Mouse (Mus musculus) lung, postnatal 10 days (tissue): ENCODE results near the gene Zfp385a.
"Not testable (repeated sequence)": the region's sequence is repeated elsewhere in the genome, so short reads cannot be mapped to it uniquely, and the experiment has no call there.

Experiments used
- DNase-seq: peaks from one replicate; pipeline ENCODE4 v3.0.0; 2021

Zfp385a gene

DNA sequence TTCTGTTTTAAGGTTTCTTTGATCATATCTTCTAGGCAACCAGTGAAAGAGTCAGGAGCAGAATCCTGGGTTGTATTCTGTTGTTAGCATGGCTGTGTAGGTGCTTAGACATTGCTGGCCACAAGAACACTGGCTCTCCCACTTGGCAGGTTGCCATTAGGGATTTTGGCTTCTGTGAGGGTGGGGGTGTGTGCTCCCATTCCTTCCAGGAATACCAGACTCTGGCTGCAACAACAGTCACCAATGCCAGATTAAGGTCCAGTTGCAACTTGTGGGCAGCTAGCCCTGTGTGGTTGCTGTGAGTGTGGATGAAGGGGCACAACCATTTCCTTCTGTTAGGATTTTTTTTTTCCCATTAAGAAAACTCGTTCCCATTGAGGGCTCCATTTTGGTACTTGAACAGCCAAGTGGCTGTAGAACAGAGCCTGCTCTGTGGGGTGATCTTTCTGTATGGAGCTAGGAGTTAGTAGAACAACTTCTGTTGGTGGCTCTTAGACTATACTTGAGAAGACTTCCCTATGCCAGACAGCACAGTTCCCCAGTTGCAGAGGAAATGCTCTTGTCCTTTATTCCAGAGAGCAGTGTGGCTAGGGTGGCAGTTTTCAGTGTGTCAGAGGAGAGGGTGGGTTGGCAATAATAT is 54.0 kb downstream of the Zfp385a start:
- peak; percentile 83 for DNase-seq

DNA sequence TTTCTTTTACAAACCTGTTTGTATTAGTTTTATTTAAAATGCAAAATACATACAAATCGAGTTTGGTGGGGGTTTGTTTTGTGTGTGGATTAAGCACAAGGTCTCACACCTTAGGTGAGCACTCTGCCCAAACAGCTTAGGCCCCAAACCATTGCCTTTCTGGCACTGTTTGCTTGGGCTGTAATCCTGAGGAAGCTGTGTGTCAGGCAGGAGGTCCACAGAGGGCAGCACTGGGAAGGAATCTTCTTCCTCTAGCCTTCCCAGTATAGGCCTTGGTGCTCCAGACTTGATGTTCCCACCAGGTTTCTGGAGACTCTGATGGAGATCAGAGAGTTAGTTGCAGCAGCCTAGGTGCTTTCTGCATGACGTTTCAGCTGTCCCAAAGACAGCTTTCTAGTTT is 55.2 kb downstream of the Zfp385a start:
- DNase-seq = peak; percentile 38

DNA sequence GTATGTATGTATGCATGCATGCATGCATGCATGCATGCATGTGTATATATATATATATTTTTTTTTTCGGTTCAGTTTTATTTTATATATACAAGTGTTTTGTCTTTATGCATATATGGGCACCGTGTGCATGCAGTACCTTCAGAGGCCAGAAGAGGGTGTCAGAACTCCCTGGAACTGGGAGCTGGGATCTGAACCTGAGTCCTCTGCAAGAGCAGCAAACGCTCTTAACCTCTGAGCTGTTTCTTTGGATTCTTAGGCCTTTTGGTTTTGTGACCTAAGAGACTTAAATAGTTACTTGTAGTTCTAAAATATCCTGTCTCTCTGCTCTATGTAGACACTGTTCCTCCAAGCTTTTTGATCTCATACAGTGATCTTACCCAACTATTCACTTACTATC is 55.8 kb downstream of the Zfp385a start:
- DNase-seq = peak; percentile 68

DNA sequence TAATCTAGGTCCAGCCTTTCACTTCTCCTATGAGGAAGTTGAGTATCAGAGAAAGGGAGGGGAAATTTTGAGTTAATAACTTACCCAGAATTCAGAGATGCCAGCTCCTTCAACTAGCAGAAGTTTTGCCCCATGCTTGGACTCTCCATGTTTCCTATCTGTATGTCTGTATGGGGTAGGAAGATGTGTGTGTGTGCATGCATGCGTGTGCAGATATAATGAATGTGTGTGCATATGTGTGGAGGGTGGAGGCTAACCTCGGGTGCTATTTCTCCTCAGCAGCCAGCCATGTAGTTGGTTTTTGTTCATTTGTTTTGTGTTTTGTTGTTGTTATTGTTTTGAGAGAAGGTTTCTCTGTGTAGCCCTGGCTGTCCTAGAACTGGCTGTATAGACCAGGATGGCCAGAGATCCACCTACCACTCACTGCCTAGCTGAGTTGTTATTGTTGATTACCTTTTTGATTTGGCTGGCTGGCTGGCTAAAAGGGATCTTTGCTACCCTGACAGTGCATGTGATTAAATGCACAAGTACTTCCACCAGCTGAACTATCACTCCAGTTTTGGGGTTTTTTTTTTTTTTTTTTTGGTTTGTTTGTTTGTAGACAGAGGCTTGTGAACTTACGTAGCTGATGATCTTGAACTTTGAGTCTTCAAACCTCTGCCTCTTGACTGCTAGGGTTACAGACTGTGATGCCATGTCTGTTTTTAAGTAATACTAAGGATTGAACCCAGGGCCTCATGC is 58.3 kb downstream of the Zfp385a start:
- DNase-seq = no peak

DNA sequence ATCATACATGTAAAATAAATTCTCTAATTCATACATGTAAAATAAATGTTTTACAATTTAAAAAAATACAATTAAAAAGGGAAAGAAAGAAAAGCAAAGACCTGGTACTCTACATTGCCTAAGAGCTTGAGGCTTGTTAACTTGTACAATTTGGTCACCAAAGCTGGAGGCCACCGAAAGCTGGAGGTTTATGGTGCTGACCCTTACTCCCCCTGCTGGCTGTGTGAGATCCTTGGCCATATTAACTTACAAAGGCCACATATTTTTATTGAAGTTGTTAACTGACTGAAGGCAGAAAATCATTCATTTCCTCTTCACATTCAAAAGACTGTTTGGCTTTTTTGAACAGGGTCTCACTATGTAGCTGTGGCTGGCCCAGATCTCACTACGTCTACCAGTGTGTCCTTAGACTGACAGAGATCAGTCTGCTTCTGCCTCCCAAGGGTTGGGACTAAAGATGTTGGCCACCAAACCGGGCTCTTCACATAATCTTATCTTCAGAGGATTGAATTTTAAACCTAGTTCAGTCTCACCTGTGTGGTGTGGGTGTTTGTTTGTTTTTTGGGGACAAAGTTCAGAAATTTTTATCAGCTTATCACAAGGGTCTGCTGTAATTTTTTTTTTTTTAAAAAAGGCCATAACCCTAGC is 59.0 kb downstream of the Zfp385a start:
- DNase-seq = peak; percentile 69

DNA sequence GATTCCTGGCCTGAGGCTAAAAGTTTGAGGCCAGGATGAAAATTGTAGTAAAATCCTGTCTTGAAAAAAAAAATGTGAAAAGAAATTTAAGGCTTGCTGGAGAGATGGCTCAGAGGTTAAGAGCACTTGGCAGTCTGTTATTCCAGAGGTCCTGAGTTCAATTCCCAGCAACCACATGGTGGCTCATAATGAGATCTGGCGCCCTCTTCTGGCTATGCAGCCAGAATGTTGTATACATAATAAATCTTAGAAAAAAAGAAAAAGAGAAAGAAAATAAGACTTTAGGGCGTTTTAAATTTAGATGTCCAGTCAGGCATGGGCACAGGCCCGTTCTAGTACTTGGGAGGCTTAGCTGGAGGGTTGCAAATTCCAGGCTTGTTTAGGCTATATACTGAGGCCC is 60.1 kb downstream of the Zfp385a start:
- DNase-seq = peak; percentile 44

DNA sequence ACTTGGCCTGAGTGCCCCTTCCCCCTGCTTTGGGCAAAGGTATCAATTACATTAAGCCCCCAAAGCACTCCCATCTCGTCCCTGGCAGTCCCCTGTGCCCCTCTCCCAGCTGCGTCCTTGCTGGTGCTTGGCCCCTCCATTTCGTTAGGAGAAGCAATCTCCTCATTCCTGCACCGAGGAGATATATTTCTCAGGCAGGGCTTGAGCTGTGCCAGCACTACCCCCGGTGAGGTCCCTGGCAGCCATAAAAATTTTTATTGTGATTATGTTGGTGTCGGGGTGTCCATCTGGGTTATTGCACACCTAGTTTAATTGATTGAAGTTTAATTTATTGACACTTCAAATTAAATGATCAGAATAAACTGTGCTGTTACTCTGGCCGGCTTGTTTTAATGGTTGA is 61.9 kb downstream of the Zfp385a start:
- no peak for DNase-seq

DNA sequence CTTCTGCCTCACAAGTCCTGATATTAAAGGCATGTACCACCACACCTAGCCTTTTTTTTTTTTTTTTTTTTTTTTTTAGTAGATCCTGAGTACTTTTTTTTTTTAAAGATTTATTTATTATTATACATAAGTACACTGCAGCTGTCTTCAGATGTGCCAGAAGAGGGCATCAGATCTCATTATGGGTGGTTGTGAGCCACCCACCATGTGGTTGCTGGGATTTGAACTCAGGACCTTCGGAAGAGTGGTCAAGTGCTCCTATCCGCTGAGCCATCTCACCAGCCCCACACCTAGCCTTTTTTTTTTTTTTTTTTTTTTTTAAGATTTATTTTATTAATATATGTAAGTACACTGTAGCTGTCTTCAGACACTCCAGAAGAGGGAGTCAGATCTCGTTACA is 64.0 kb downstream of the Zfp385a start:
- not testable (repeated sequence) for DNase-seq

DNA sequence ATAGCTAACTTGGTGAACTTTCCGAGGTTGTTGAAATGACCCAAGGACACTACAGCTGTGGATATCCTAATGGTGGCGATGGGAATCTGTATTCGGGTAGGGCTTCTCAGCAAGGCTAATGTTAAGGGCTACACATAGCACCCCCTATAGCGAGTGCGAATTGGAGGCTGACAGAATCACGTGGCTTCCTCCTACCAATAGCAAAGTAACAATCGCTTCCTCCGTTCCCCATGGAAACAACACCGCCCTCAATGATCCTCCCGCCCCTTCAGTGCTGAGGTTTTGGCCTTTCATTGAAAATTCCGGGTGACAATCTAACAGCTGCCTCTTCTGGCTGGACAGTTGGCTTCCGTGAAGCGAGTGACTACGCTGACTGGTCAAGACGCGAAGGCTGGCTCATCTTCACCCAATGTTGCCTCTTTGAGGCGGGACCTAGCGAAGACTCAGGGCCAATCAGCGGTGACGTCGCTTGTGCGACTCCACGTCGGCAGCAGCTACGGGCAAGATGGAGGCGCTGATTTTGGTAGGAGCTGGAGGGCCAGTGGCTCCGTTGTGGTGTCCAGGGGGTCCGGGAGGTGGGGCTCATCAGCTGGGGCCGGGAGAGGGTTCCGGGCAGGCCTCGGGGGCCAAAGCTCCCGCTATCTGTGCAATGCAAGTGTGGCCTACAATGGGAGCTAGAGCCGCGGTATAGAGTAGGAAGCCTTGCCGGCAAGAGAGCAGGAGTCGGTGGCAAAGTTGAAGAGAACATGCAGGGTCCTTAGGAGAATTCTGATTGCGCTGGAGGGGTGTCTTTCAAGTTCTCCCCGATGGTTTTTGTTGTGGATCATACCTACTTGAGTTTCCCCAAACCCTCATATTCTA is 67.2 kb downstream of the Zfp385a start, which contains the start of gene Copz1:
Gene Copz1 (plus strand): TSS at position 296 of the 861 bp plus-strand sequence.
- DNase-seq = peak; percentile 98

DNA sequence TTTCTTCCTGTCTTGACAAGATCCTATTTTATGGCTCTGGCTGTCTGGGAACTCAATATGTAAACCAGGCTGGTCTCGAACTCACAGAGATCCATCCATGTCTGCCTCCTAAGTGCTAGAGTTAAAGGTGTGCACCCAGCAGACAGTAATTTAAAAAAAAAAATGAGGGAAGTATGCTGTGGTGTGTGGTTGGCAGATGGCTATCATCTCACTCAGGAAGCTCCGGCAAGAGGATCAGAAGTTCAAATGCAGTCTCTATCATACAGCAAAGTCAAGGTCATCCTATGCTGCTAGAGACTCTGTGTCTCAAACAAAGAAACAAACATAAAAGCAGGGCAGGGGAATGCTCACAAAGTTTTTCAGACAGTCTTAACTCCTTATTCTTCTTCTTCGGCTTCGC is 71.0 kb downstream of the Zfp385a start:
- DNase-seq = no peak

DNA sequence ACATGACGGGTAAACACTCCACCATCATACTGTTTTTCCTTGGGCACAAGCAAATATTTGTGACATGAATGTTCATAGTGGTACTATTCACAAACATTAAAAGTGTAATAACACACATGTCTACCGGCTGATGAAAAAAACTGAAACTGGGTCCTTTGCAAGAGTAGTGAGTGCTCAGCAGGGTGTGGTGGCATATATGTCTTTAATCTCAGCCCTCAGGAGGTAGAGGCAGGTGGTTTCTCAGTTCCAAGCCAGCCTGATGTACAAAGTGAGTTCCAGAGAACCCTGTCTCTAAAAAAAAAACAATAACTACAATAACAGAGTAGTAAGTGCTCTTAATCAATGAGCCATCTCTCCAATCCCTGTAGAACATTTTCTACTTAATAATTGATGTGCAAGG is 75.1 kb downstream of the Zfp385a start:
- no peak for DNase-seq
